Mouse (Mus musculus) kidney, adult 2 months (tissue): ENCODE results near the gene Gm13691.
"Not testable (repeated sequence)": the region's sequence is repeated elsewhere in the genome, so short reads cannot be mapped to it uniquely, and the experiment has no call there.

Experiments used
- CTCF ChIP-seq: fragments of 200-500 bp; conservative IDR thresholded peaks from 2 replicates; pipeline ENCODE4 v1.5.1; 2011; ENCODE audit warnings: low read depth, mild to moderate bottlenecking, control low read depth, low read length, moderate library complexity, mixed read lengths; ENCODE audit not compliant: insufficient read depth, insufficient read length
- POLR2A ChIP-seq: fragments of 200-500 bp; IDR thresholded peaks from one replicate; pipeline ENCODE4 v1.6.1; 2011; ENCODE audit warnings: low read depth, low read length, control low read depth

GRCm38 (mm10) chr2:83984443-83984842 is 5.9 kb upstream of the Gm13691 start, which contains the start of gene Gm13697:
- TF ChIP-seq CTCF, POLR2A: not testable (repeated sequence)
